In the genomic region with DNA sequence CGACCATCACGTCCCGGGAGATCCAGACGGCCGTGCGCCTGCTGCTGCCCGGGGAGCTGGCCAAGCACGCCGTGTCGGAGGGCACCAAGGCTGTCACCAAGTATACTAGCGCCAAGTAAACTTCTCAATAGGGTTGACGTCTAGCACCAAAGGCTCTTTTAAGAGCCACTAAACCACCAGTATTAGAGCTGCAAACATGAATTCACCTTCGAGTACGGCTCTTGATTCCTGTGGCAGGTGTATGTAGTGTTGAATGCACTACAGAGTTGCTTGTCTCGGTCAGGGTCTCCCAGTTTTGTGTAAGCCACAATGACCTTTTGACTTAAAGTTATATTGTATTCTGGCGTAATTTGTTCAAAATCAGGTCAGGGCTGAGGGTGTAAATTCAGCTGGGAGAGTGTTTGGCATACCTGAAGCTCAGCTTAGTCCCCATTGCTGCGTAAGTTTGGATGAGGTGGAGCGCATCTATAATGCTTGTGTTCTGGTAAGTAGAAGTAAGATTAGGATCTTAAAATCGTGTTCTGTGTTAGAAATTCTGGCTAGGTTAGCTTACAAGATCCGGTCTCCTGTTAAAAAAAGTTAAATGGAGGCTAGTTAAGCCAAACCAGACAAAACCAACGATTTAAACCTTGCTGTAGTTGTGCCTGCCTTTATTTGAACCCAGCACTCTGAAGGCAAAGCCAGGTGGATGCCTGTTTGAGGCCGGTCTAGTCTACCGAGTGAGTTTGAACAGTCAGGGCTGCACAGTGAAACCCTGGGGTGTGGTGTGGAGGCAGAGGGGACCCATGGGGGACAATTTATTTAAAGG, we compare ENCODE assay signal across 8 mouse cellular contexts. TPM values are rescaled to one million over a fixed set of nuclear protein-coding genes. Genes with fewer than 3 reads are reported as not detected.
DNase-seq lines count a peak whose midpoint lies in the region; ATAC-seq lines count a peak whose summit lies in the region.

No protein-coding gene starts in this region.

- H3K4me2 ChIP-seq in kidney, embryonic 14.5 days (replicated peaks; ENCODE audit: low read depth, low read length): peak overlapping the region; percentile 72
- H3K4me2 ChIP-seq in forebrain, embryonic 13.5 days: peak overlapping the region; percentile 79
- H3K4me2 ChIP-seq in liver, embryonic 15.5 days: peak overlapping the region; percentile 75

- H3K27me3 ChIP-seq in kidney, embryonic 14.5 days (ENCODE audit: control insufficient read depth, insufficient read depth, low read length): no peaks in the 10 kb centered on the region
- H3K27me3 ChIP-seq in forebrain, embryonic 13.5 days: no peaks in the 10 kb centered on the region
- H3K27me3 ChIP-seq in liver, embryonic 15.5 days: no peaks in the 10 kb centered on the region

- peak overlapping the region; percentile 38 for H3K4me3 ChIP-seq in kidney, embryonic 14.5 days (ENCODE audit: low read length)
- peak overlapping the region; percentile 44 for H3K4me3 ChIP-seq in forebrain, embryonic 13.5 days
- H3K4me3 ChIP-seq in liver, embryonic 15.5 days (replicated peaks): peak overlapping the region; percentile 55

- WGBS in kidney, embryonic 14.5 days: 3% methylated on average over 16 of the region's 23 CpGs
- WGBS in forebrain, embryonic 13.5 days: 2% methylated on average over 20 of the region's 23 CpGs
- WGBS in liver, embryonic 15.5 days (ENCODE audit: insufficient replicate concordance): 1% methylated on average over 22 of the region's 23 CpGs

- no peak for ATAC-seq in kidney, embryonic 14.5 days (ENCODE audit: low FRiP score, low TSS enrichment)
- ATAC-seq in forebrain, embryonic 13.5 days: peak; percentile 9; the same call in 1 of the 2 replicates
- ATAC-seq in liver, embryonic 15.5 days (ENCODE audit: insufficient read depth): peak; percentile 20

- peak overlapping the region; percentile 69 for H3K9ac ChIP-seq in kidney, embryonic 14.5 days (ENCODE audit: low read depth, low read length)
- H3K9ac ChIP-seq in forebrain, embryonic 13.5 days: peak overlapping the region; percentile 71
- peak overlapping the region; percentile 71 for H3K9ac ChIP-seq in liver, embryonic 15.5 days

- DNase-seq in kidney, adult 9 months: no peak
- peak; percentile 70 for DNase-seq in MEL-GATA-1-ER (ENCODE audit: extremely low read depth, low read depth)
- DNase-seq in testis, postnatal 14 days (ENCODE audit: low spot score): peak; percentile 65
- DNase-seq in Muller cell, postnatal 12 days (ENCODE audit: inconsistent ontology term): no peak
- DNase-seq in kidney, adult 11 months: no peak

- peak overlapping the region; percentile 96 for H3K27ac ChIP-seq in kidney, embryonic 14.5 days (ENCODE audit: low read depth, low read length)
- H3K27ac ChIP-seq in forebrain, embryonic 13.5 days: peak overlapping the region; percentile 89
- H3K27ac ChIP-seq in liver, embryonic 15.5 days (replicated peaks): peak overlapping the region; percentile 100

- no peaks in the 10 kb centered on the region for H3K36me3 ChIP-seq in kidney, embryonic 14.5 days (ENCODE audit: control insufficient read depth, insufficient read depth, low read length)
- no peaks in the 10 kb centered on the region for H3K36me3 ChIP-seq in forebrain, embryonic 13.5 days (ENCODE audit: poor library complexity, severe bottlenecking)
- H3K36me3 ChIP-seq in liver, embryonic 15.5 days (replicated peaks): no peaks in the 10 kb centered on the region

- H3K9me3 ChIP-seq in kidney, embryonic 14.5 days (ENCODE audit: control insufficient read depth, low read length): no peaks in the 10 kb centered on the region
- no peaks in the 10 kb centered on the region for H3K9me3 ChIP-seq in forebrain, embryonic 13.5 days (replicated peaks)
- no peaks in the 10 kb centered on the region for H3K9me3 ChIP-seq in liver, embryonic 15.5 days (replicated peaks)

- peaks cover 13% of the 10 kb centered on the region for H3K4me1 ChIP-seq in kidney, embryonic 14.5 days (ENCODE audit: control insufficient read depth, insufficient read depth, low read length)
- peaks cover 31% of the 10 kb centered on the region for H3K4me1 ChIP-seq in forebrain, embryonic 13.5 days
- H3K4me1 ChIP-seq in liver, embryonic 15.5 days (replicated peaks): peaks cover 60% of the 10 kb centered on the region

RNA-seq across cellular contexts. Expression of a gene that starts 0.7 kb away (rescaled TPM):
- 14.1 and 26.0 TPM in 2 replicates for polyA plus RNA-seq in kidney, embryonic 14.5 days (2014; fragmentation: Nextera tagmentation; extraction: Ambion mirVana)
- polyA plus RNA-seq in forebrain, embryonic 13.5 days (2015; fragmentation: Nextera tagmentation; extraction: Ambion mirVana): 7.5 and 10.3 TPM in 2 replicates
- polyA plus RNA-seq in liver, embryonic 15.5 days (2015; fragmentation: Nextera tagmentation; extraction: Ambion mirVana): 4.4 and 5.4 TPM in 2 replicates

RNA-seq across cellular contexts. Expression of a gene that starts 1.0 kb away (rescaled TPM):
- polyA plus RNA-seq in kidney, embryonic 14.5 days (2014; fragmentation: Nextera tagmentation; extraction: Ambion mirVana): 8.6 and 14.9 TPM in 2 replicates
- 2.8 and 10.7 TPM in 2 replicates for polyA plus RNA-seq in forebrain, embryonic 13.5 days (2015; fragmentation: Nextera tagmentation; extraction: Ambion mirVana)
- 9.5 and 11.4 TPM in 2 replicates for polyA plus RNA-seq in liver, embryonic 15.5 days (2015; fragmentation: Nextera tagmentation; extraction: Ambion mirVana)

RNA-seq across cellular contexts. Expression of a gene that starts 4.8 kb away (rescaled TPM):
- 33.2 and 38.0 TPM in 2 replicates for polyA plus RNA-seq in kidney, embryonic 14.5 days (2014; fragmentation: Nextera tagmentation; extraction: Ambion mirVana)
- 42.8 and 45.2 TPM in 2 replicates for polyA plus RNA-seq in forebrain, embryonic 13.5 days (2015; fragmentation: Nextera tagmentation; extraction: Ambion mirVana)
- 40.8 and 42.0 TPM in 2 replicates for polyA plus RNA-seq in liver, embryonic 15.5 days (2015; fragmentation: Nextera tagmentation; extraction: Ambion mirVana)

RNA-seq across cellular contexts. Expression of a gene that starts 6.4 kb away (rescaled TPM):
- polyA plus RNA-seq in kidney, embryonic 14.5 days (2014; fragmentation: Nextera tagmentation; extraction: Ambion mirVana): 81.2 and 125 TPM in 2 replicates
- 60.3 and 62.0 TPM in 2 replicates for polyA plus RNA-seq in forebrain, embryonic 13.5 days (2015; fragmentation: Nextera tagmentation; extraction: Ambion mirVana)
- 13.0 and 22.6 TPM in 2 replicates for polyA plus RNA-seq in liver, embryonic 15.5 days (2015; fragmentation: Nextera tagmentation; extraction: Ambion mirVana)

RNA-seq across cellular contexts. Expression of a gene that starts 6.7 kb away (rescaled TPM):
- polyA plus RNA-seq in kidney, embryonic 14.5 days (2014; fragmentation: Nextera tagmentation; extraction: Ambion mirVana): 18.7 and 33.9 TPM in 2 replicates
- 13.3 and 13.9 TPM in 2 replicates for polyA plus RNA-seq in forebrain, embryonic 13.5 days (2015; fragmentation: Nextera tagmentation; extraction: Ambion mirVana)
- polyA plus RNA-seq in liver, embryonic 15.5 days (2015; fragmentation: Nextera tagmentation; extraction: Ambion mirVana): 17.5 and 18.4 TPM in 2 replicates

Comparison
In these comparisons a context has a peak if more than half of its experiments do, and no peak if none do; other contexts are left out.
1. DNase-seq: peak in MEL-GATA-1-ER (single experiment) and testis, postnatal 14 days (single experiment); none in kidney, adult 9 months (single experiment), Muller cell, postnatal 12 days (single experiment) and kidney, adult 11 months (single experiment).
2. Peak in every context shown above with its lines, with median percentiles within 50 percentile points of each other: H3K27ac ChIP-seq, H3K4me2 ChIP-seq, H3K4me3 ChIP-seq and H3K9ac ChIP-seq.